Mouse (Mus musculus): Measurements from ENCODE around the gene Mfsd4b2.

- TF ChIP-seq SMC3 (IDR thresholded peaks at IDR 0.05; ENCODE audit: low read depth, low read length) (no peak), CTCF (conservative IDR thresholded peaks at IDR 0.05 in 1 of 2, IDR thresholded peaks at IDR 0.05 in 1 of 2; ENCODE audit: low read depth in 2 of 2, low read length in 2 of 2) (no peak), USF2 (conservative IDR thresholded peaks at IDR 0.05; ENCODE audit: low read depth, low read length) (no peak), IRF4 (IDR thresholded peaks at IDR 0.05; ENCODE audit: low read depth, low read length) (no peak), TCF12 (IDR thresholded peaks at IDR 0.05; ENCODE audit: low read depth, low read length) (no peak), MEF2A (IDR thresholded peaks at IDR 0.05; ENCODE audit: borderline replicate concordance, low read depth, low read length) (no peak), UBTF (IDR thresholded peaks at IDR 0.05; ENCODE audit: low read depth, low read length) (no peak), ZNF384 (IDR thresholded peaks at IDR 0.05; ENCODE audit: low read depth, low read length) (no peak), POLR2A (IDR thresholded peaks at IDR 0.05; ENCODE audit: low read depth, low read length) (no peak), HCFC1 (IDR thresholded peaks at IDR 0.05; ENCODE audit: low read depth, low read length) (no peak), JUN (IDR thresholded peaks at IDR 0.05; ENCODE audit: insufficient read depth, low read depth, low read length) (no peak), RCOR1 (conservative IDR thresholded peaks at IDR 0.05; ENCODE audit: low read depth, low read length) (no peak), MXI1 (IDR thresholded peaks at IDR 0.05; ENCODE audit: low read depth, low read length) (no peak), ELF1 (IDR thresholded peaks at IDR 0.05; ENCODE audit: low read depth, low read length) (no peak)
Measured at GRCm38 (mm10) chr10:39961906-39962305, 35.2 kb upstream of the Mfsd4b2 start.

Data from CH12.LX (cell line).